Comparison of ENCODE assay signal across 37 mouse cellular contexts in genomic region chr5:135351606-135352005, GRCm38 (mm10). TPM values are rescaled to one million over a fixed set of nuclear protein-coding genes. Genes with fewer than 3 reads are reported as not detected.
"Had no signal": no experiment of that assay in that cellular context is flagged by ENCODE, and none has a peak within 500 bp of the region (broad histone marks: within the 10 kb centered on the region; RNA-seq: fewer than 3 reads in every experiment).

No protein-coding gene starts in this region.

- H3K36me3 ChIP-seq: heart, embryonic 13.5 days; heart, embryonic 15.5 days; hindbrain, embryonic 13.5 days; hindbrain, embryonic 15.5 days; kidney, embryonic 15.5 days; limb, embryonic 10.5 days; limb, embryonic 12.5 days had no signal

- H3K27ac ChIP-seq: gastrocnemius, adult 2 months; heart, adult 2 months; heart, embryonic 13.5 days; heart, embryonic 15.5 days; hindbrain, embryonic 13.5 days; hindbrain, embryonic 15.5 days; hindbrain, postnatal 0 days; kidney, embryonic 15.5 days; kidney, postnatal 0 days; left cerebral cortex, adult 2 months; limb, embryonic 10.5 days; limb, embryonic 12.5 days had no signal

- H3K4me2 ChIP-seq: heart, embryonic 11.5 days; heart, embryonic 13.5 days; heart, embryonic 15.5 days; hindbrain, embryonic 13.5 days; hindbrain, embryonic 15.5 days; kidney, embryonic 15.5 days; limb, embryonic 12.5 days; liver, embryonic 11.5 days had no signal

- H3K4me1 ChIP-seq: heart, embryonic 13.5 days; heart, embryonic 15.5 days; hindbrain, embryonic 13.5 days; hindbrain, embryonic 15.5 days; kidney, embryonic 15.5 days; limb, embryonic 12.5 days had no signal

- H3K4me3 ChIP-seq: gastrocnemius, adult 2 months; heart, adult 2 months; heart, embryonic 13.5 days; heart, embryonic 15.5 days; hindbrain, embryonic 13.5 days; hindbrain, embryonic 15.5 days; kidney, embryonic 15.5 days; left cerebral cortex, adult 2 months; limb, embryonic 10.5 days; limb, embryonic 12.5 days had no signal

- DNase-seq: gastrocnemius, adult 2 months; gastrocnemius, postnatal 10 days; gastrocnemius, postnatal 25 days; heart, adult 2 months; heart, postnatal 14 days; heart, postnatal 36 days; kidney, adult 11 months; kidney, adult 2 months; kidney, adult 9 months; kidney, postnatal 14 days; kidney, postnatal 36 days; liver had no signal

- H3K9ac ChIP-seq: heart, embryonic 13.5 days; heart, embryonic 15.5 days; hindbrain, embryonic 13.5 days; hindbrain, embryonic 15.5 days; kidney, embryonic 15.5 days; limb, embryonic 12.5 days had no signal

- H3K9me3 ChIP-seq: heart, embryonic 15.5 days; hindbrain, embryonic 13.5 days; hindbrain, embryonic 15.5 days; kidney, embryonic 15.5 days; limb, embryonic 10.5 days had no signal

- ATAC-seq: hindbrain, postnatal 0 days had no signal

RNA-seq across cellular contexts. Expression of gene Trim50, which starts 1.5 kb away (rescaled TPM):
- total RNA-seq: gastrocnemius, adult 2 months; gastrocnemius, postnatal 10 days; gastrocnemius, postnatal 25 days; gastrocnemius, postnatal 4 days; heart, postnatal 14 days; heart, postnatal 36 days; hematopoietic stem cell, adult 5-6 weeks; hindbrain, postnatal 0 days; layer of hippocampus, adult 18-20 months; layer of hippocampus, postnatal 25 days; left cerebral cortex, adult 2 months; left cerebral cortex, postnatal 14 days; left cerebral cortex, postnatal 36 days had no signal
- polyA plus RNA-seq: frontal cortex, adult 2 months; heart, adult 2 months; heart, embryonic 11.5 days; heart, embryonic 13.5 days; heart, embryonic 15.5 days; heart, postnatal 0 days; hindbrain, embryonic 11.5 days; hindbrain, embryonic 13.5 days; hindbrain, embryonic 15.5 days; intestine, embryonic 14.5 days; kidney, embryonic 15.5 days; kidney, postnatal 0 days; large intestine, adult 2 months; limb, embryonic 10.5 days; limb, embryonic 12.5 days; limb, embryonic 14.5 days; liver, embryonic 11.5 days had no signal

RNA-seq across cellular contexts. Expression of gene Fkbp6, which starts 1.8 kb away (rescaled TPM):
- total RNA-seq: gastrocnemius, adult 2 months; gastrocnemius, postnatal 10 days; gastrocnemius, postnatal 25 days; hematopoietic stem cell, adult 5-6 weeks; hindbrain, postnatal 0 days; layer of hippocampus, postnatal 10 days; left cerebral cortex, postnatal 36 days had no signal
- polyA plus RNA-seq: heart, adult 2 months; heart, embryonic 15.5 days; heart, postnatal 0 days; kidney, embryonic 15.5 days; kidney, postnatal 0 days; large intestine, adult 2 months; limb, embryonic 10.5 days had no signal
